Mouse (Mus musculus) megakaryocyte, embryonic 14.5 days (primary cell): ENCODE measurements at regions not wholly inside any gene's neighbourhood (a gene's known extent, or its start where the extent isn't known, plus 50 kb on each side); places are given as distances from the start of the nearest gene placed in this dataset.

Experiments
- FLI1 ChIP-seq: IDR thresholded peaks from 2 replicates; pipeline ENCODE4 v1.6.1; 2012; ENCODE audit warnings: low read length, inconsistent platforms, mixed read lengths
- GATA1 ChIP-seq: IDR thresholded peaks from 3 replicates; pipeline ENCODE4 v1.6.1; 2012; ENCODE audit warnings: mixed read lengths, low read length, inconsistent platforms, borderline replicate concordance

DNA sequence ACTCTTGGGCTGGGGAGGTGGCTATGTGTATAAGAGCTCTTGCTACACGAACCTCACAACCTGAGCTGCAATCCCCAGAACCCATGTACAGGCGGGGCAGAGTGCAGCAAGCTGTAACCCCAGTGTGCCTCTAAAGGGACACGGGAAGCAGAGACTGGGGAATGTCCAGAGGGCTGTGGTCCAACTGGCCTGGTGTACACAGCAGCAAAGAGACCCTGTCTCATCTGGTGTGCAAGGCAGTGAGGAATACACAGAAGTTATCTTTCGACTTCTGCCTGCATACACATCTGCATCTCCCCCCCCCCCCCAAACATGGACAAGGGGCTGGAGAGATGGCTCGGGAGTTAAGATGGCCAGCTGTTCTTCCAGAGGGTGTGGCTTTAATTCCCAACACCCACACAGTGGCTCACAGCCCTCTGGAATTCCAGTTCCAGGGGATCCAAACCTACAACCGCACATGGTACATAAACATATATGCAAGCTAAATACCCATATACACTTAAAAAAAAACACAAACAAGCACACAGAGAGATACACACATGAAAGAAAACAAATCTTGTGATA is 86.4 kb downstream of the Vcpkmt start:
- no peak for TF ChIP-seq GATA1
- TF ChIP-seq FLI1 = no peak
